Mouse (Mus musculus): Measurements from ENCODE around the gene Il12rb1. TPM values are rescaled to one million over a fixed set of nuclear protein-coding genes. Genes with fewer than 3 reads are reported as not detected.
A peak's percentile ranks its signal among the peaks of the same experiment; 100 is the strongest.

Gene Il12rb1
- polyA plus RNA-seq, 1 experiment from 2014 or later: 0.07 TPM

DNA sequence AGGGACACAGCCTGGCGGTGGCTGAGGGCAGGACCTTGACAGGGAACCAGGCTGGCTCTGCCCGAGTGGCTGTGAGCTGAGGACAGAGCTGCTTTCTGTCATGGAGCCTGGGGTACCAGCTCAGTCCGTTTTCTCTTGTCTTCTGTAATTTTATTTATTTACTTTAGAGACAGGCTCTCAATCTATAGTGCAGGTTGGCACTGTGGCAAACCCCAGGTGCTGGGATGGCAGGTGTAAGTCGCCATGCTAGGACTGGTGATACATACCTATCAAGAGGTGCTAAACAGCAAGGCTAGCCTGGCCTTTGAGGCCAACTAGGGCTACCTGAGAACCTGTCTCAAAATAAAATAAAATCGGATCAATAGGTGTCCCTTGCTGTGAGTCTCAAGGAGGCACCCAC lies 47.8 kb downstream of the Il12rb1 start:
- no peak for ATAC-seq (ENCODE audit: insufficient number of reproducible peaks, insufficient read depth, low FRiP score, low TSS enrichment, low read depth)
- Histone ChIP-seq H3K36me3 (0 out of 2 replicates have a peak, but pooled peaks cover 5% of the 10 kb centered on the region), H3K27ac (no peak overlapping the region), H3K9ac (no peak overlapping the region), H3K27me3 (no peaks in the 10 kb centered on the region), H3K4me3 (peak overlapping the region; percentile 56; the same call in 1 of the 2 replicates), H3K4me2 (peak overlapping the region; percentile 89), H3K4me1 (peaks cover 22% of the 10 kb centered on the region), H3K9me3 (no peaks in the 10 kb centered on the region)
- WGBS: 64% methylated on average over 5 of the region's 5 CpGs

DNA sequence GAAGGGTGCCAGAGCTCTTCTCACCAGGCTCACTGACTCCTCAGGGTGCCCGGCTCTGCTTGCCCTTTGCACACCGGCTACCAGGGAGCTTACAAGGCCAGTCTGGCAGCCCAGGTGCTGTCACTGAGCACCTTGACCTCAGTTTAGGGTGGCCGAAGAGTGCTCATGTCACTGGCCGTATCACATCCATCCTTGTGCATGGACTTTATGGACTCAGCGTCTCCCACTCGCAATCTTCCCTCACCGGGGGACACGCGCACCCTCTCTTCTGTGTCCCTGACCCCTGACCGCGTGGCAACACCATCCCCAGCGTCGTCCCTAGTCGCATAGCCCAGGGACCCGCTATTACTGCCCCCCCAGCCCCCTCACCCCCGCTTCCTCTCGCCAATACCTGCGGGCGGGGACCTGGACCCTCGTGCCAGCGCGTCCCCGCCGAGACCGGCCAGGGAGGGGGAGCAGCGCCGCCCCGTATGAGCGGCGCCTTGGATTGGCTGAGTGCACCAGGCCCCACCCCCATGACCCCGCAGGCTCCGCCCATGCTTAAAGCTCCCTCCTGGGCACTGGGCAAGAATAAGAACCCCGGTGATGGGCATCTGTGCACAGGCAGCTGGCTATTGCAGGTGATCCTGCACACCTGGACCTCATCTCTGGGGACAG lies 48.4 kb downstream of the Il12rb1 start:
- 8% methylated on average over 33 of the region's 33 CpGs for WGBS
- Histone ChIP-seq H3K4me2 (peak overlapping the region; percentile 89), H3K27ac (peak overlapping the region; percentile 51; the same call in 1 of the 2 replicates), H3K4me3 (peak overlapping the region; percentile 56), H3K9ac (peak overlapping the region; percentile 78), H3K9me3 (no peaks in the 10 kb centered on the region), H3K4me1 (peaks cover 22% of the 10 kb centered on the region), H3K36me3 (0 out of 2 replicates have a peak, but pooled peaks cover 5% of the 10 kb centered on the region), H3K27me3 (peaks cover 5% of the 10 kb centered on the region)
- ATAC-seq (ENCODE audit: insufficient number of reproducible peaks, insufficient read depth, low FRiP score, low TSS enrichment, low read depth): 0 out of 2 replicates have a peak, but pooled peaks have one; percentile 57

GRCm38 (mm10) chr8:70857516-70857915 lies 49.3 kb downstream of the Il12rb1 start:
- peaks cover 26% of the 10 kb centered on the region for H3K4me1 ChIP-seq
- H3K4me2 ChIP-seq: peak overlapping the region; percentile 89
- H3K9ac ChIP-seq: peak overlapping the region; percentile 41
- no peak overlapping the region for H3K4me3 ChIP-seq
- H3K27me3 ChIP-seq: peaks cover 13% of the 10 kb centered on the region
- H3K27ac ChIP-seq: peak overlapping the region; percentile 51
- no peaks in the 10 kb centered on the region for H3K9me3 ChIP-seq
- no peak for ATAC-seq (ENCODE audit: insufficient number of reproducible peaks, insufficient read depth, low FRiP score, low TSS enrichment, low read depth)
- 3% methylated on average over 4 of the region's 4 CpGs for WGBS
- H3K36me3 ChIP-seq: 0 out of 2 replicates have a peak, but pooled peaks cover 5% of the 10 kb centered on the region

- Histone ChIP-seq H3K9me3 (no peaks in the 10 kb centered on the region), H3K36me3 (peaks cover 6% of the 10 kb centered on the region), H3K4me2 (peak within 1 kb of the TSS; percentile 96), H3K27ac (peak within 1 kb of the TSS; percentile 90; the same call in 1 of the 2 replicates), H3K4me3 (peak within 1 kb of the TSS; percentile 52), H3K9ac (peak within 1 kb of the TSS; percentile 74), H3K27me3 (peaks cover 34% of the 10 kb centered on the region), H3K4me1 (peaks cover 42% of the 10 kb centered on the region)
- under 1% methylated on average over 54 of the region's 55 CpGs for WGBS
- ATAC-seq (ENCODE audit: insufficient number of reproducible peaks, insufficient read depth, low FRiP score, low TSS enrichment, low read depth): no peak
Measured at GRCm38 (mm10) chr8:70862824-70863641, 54.8 kb downstream of the Il12rb1 start, which contains the start of gene Kcnn1. Gene Kcnn1, minus strand, starts transcription at chr8:70863258.

- peaks cover 34% of the 10 kb centered on the region for H3K27me3 ChIP-seq
- H3K4me2 ChIP-seq: peak overlapping the region; percentile 96
- peak overlapping the region; percentile 74 for H3K9ac ChIP-seq
- ATAC-seq (ENCODE audit: insufficient number of reproducible peaks, insufficient read depth, low FRiP score, low TSS enrichment, low read depth): no peak
- H3K4me3 ChIP-seq: peak overlapping the region; percentile 52
- peaks cover 48% of the 10 kb centered on the region for H3K4me1 ChIP-seq
- WGBS: 1% methylated on average over 46 of the region's 46 CpGs
- H3K36me3 ChIP-seq: peaks cover 8% of the 10 kb centered on the region
- H3K27ac ChIP-seq: peak overlapping the region; percentile 90
- no peaks in the 10 kb centered on the region for H3K9me3 ChIP-seq
Measured at GRCm38 (mm10) chr8:70863956-70864711, 55.9 kb downstream of the Il12rb1 start.

DNA sequence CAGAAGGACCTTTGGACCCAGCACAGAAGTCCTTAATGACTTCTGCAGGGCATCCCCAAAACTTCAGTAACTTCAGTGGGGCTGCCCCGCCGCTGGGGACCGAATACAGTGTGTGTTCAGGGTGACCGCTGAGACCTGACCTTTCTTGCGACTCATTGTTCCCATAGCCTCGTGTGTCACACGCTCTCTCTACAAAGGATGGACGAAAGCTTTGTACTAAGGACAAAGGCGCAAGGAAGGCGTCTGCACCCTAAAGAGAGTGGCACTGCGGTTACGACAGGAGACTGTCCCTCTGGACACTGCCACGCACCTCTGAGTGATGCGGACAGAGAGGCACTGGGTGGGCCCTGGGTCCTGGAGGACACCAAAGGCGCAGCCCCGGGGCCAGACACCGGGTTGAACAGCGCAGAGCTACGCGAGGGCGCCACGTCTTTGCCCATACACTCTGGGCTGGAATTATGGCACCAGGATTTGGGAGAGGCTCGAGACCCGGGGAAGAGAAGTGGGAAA lies 56.5 kb downstream of the Il12rb1 start:
- no peak for ATAC-seq (ENCODE audit: insufficient number of reproducible peaks, insufficient read depth, low FRiP score, low TSS enrichment, low read depth)
- Histone ChIP-seq H3K27ac (peak overlapping the region; percentile 90), H3K9ac (peak overlapping the region; percentile 74), H3K9me3 (no peaks in the 10 kb centered on the region), H3K4me2 (peak overlapping the region; percentile 96), H3K4me1 (peaks cover 54% of the 10 kb centered on the region), H3K4me3 (peak overlapping the region; percentile 52), H3K27me3 (peaks cover 34% of the 10 kb centered on the region), H3K36me3 (peaks cover 8% of the 10 kb centered on the region)
- 2% methylated on average over 24 of the region's 24 CpGs for WGBS

GRCm38 (mm10) chr8:70865350-70866000 lies 57.2 kb downstream of the Il12rb1 start:
- Histone ChIP-seq H3K4me1 (peaks cover 57% of the 10 kb centered on the region), H3K4me3 (peak overlapping the region; percentile 52), H3K27ac (peak overlapping the region; percentile 90), H3K4me2 (peak overlapping the region; percentile 96), H3K36me3 (peaks cover 8% of the 10 kb centered on the region), H3K9me3 (no peaks in the 10 kb centered on the region), H3K27me3 (peaks cover 34% of the 10 kb centered on the region), H3K9ac (peak overlapping the region; percentile 74)
- WGBS: 0% methylated on average over 46 of the region's 46 CpGs
- peak; percentile 83 for ATAC-seq (ENCODE audit: insufficient number of reproducible peaks, insufficient read depth, low FRiP score, low TSS enrichment, low read depth)

- Histone ChIP-seq H3K9ac (peak overlapping the region; percentile 74), H3K27me3 (peaks cover 34% of the 10 kb centered on the region), H3K4me1 (peaks cover 57% of the 10 kb centered on the region), H3K4me2 (peak overlapping the region; percentile 96), H3K36me3 (peaks cover 8% of the 10 kb centered on the region), H3K27ac (peak overlapping the region; percentile 90), H3K4me3 (peak overlapping the region; percentile 52), H3K9me3 (no peaks in the 10 kb centered on the region)
- ATAC-seq (ENCODE audit: insufficient number of reproducible peaks, insufficient read depth, low FRiP score, low TSS enrichment, low read depth): 0 out of 2 replicates have a peak, but pooled peaks have one; percentile 0
- 8% methylated on average over 12 of the region's 12 CpGs for WGBS
Measured at GRCm38 (mm10) chr8:70866001-70866520, 57.8 kb downstream of the Il12rb1 start.

DNA sequence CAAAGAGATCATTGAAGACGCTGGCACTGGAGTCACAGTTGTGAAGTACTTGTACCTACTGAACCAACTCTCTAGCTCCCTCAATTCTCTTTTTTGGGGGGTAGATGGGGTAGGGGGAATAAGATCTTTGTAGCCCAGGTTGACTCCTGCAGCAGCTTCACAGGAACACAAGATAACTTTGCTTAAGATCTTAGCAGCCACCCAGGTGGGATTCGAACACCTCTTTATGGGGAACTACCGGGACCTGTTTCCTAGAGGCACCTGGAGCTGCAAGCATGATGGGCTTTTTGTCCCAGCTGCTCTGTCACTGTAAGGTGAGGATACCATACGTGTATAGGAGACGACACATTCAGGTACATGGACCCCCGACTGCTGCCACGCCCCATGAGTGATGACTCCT lies 58.3 kb downstream of the Il12rb1 start:
- no peak for ATAC-seq (ENCODE audit: insufficient number of reproducible peaks, insufficient read depth, low FRiP score, low TSS enrichment, low read depth)
- Histone ChIP-seq H3K27me3 (peaks cover 30% of the 10 kb centered on the region), H3K9me3 (no peaks in the 10 kb centered on the region), H3K9ac (no peak overlapping the region), H3K4me2 (peak overlapping the region; percentile 96), H3K4me1 (peaks cover 57% of the 10 kb centered on the region), H3K4me3 (0 out of 2 replicates have a peak overlapping the region, but pooled peaks have one; percentile 52), H3K36me3 (peaks cover 8% of the 10 kb centered on the region), H3K27ac (peak overlapping the region; percentile 90; the same call in 1 of the 2 replicates)
- 83% methylated on average over 7 of the region's 7 CpGs for WGBS

DNA sequence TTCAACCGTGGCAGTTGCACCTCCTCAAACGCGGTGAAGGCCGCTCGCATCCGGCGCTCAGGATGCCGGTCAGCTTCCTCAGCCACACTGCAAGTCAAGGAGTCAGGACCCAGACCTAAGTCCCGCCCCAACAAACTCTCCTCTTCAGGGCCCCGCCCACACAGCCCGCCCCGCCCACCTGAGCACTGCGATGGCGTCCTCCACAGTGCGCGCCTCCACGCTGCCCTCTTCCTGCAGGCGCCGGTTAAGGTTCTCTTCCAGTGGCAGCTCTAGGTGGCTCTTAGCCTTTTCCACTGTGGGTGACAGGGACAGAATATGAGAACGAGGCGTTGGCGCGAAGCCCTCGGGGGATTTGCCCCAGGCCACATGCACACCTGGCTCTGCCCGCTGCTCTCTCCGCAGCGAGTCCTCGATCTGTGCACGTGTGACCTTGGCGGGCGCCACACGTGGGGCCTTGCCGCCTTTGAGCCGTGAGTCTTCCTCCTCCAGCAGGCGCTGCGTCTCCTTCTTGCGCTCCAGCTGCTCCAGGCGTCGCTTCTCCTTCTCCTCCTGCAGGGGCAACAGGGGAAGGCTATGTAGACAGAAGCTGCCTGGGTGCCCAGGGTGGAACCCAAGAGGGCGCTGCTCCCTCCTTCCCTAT lies 60.4 kb downstream of the Il12rb1 start:
- Histone ChIP-seq H3K4me2 (peak overlapping the region; percentile 57), H3K9me3 (no peaks in the 10 kb centered on the region), H3K4me1 (peaks cover 51% of the 10 kb centered on the region), H3K27me3 (peaks cover 9% of the 10 kb centered on the region; the same call in 1 of the 2 replicates), H3K9ac (peak overlapping the region; percentile 51), H3K4me3 (peak overlapping the region; percentile 31), H3K27ac (peak overlapping the region; percentile 11; the same call in 1 of the 2 replicates), H3K36me3 (peaks cover 8% of the 10 kb centered on the region)
- ATAC-seq (ENCODE audit: insufficient number of reproducible peaks, insufficient read depth, low FRiP score, low TSS enrichment, low read depth): no peak
- WGBS: 12% methylated on average over 40 of the region's 40 CpGs

Data from embryonic facial prominence, embryonic 13.5 days (tissue).